Mouse (Mus musculus) lung, adult 2 months (tissue): Measurements from ENCODE around the gene Mid1. TPM values are rescaled to one million over a fixed set of nuclear protein-coding genes. Genes with fewer than 3 reads are reported as not detected.
"Not testable (repeated sequence)": the region's sequence is repeated elsewhere in the genome, so short reads cannot be mapped to it uniquely, and the experiment has no call there.

Experiments used
- DNase-seq: peaks from one replicate; pipeline ENCODE4 v3.0.0; 2022
- H3K4me1 ChIP-seq: fragments of 200-500 bp; 2 replicates; pipeline ENCODE4 v1.6.1; 2011; ENCODE audit warnings: low read length; ENCODE audit not compliant: control insufficient read depth, insufficient read depth
- H3K4me3 ChIP-seq: fragments of 200-500 bp; replicated peaks from 2 replicates; pipeline ENCODE3; 2011; ENCODE audit warnings: low read depth, mild to moderate bottlenecking, control low read depth, low read length; ENCODE audit errors: extremely low read depth
- CTCF ChIP-seq: fragments of 200-500 bp; IDR thresholded peaks from 2 replicates; pipeline ENCODE4 v1.5.1; 2011; ENCODE audit warnings: mild to moderate bottlenecking, low read length, control low read depth; ENCODE audit not compliant: insufficient read depth
- POLR2A ChIP-seq: fragments of 200-500 bp; IDR thresholded peaks from 2 replicates; pipeline ENCODE4 v1.6.1; 2011; ENCODE audit warnings: low read depth, mild to moderate bottlenecking, control low read depth, low read length, borderline replicate concordance; ENCODE audit errors: extremely low read depth
- WGBS: fragments of 180-500 bp; shearing (Covaris S2); methylation state at CpG from one replicate; pipeline ENCODE4 v1.1.7; 2018; 5-methylcytosine and 5-hydroxymethylcytosine counted together
- polyA plus RNA-seq: library from polyadenylated mRNA; depleted of rRNA; stranded (reverse); fragments of >200 nt; gene quantifications from 2 replicates; pipeline ENCODE4 v1.2.3, GENCODE M21; 2012

The Mid1 gene
- polyA plus RNA-seq, 1 experiment, result 9.6 TPM

DNA sequence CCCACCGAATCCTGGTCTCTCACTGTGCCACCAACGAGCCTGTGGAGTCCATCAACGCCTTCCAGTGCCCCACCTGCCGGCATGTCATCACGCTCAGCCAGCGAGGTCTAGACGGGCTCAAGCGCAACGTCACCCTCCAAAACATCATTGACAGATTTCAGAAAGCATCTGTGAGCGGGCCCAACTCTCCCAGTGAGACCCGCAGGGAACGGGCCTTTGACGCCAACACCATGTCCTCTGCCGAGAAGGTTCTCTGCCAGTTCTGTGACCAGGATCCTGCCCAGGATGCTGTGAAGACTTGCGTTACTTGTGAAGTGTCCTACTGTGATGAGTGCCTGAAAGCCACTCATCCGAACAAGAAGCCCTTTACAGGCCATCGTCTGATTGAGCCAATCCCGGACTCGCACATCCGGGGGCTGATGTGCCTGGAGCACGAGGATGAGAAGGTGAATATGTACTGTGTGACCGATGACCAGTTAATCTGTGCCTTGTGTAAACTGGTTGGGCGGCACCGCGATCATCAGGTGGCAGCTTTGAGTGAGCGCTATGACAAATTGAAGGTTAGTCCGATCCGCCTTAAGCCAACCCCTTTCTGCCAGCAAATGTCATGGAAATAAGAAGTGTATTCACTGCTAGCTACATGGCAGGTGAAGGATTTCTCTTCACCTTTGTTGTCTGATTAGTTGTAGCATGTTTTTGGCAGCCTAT is 242.3 kb downstream of the Mid1 start:
- Histone ChIP-seq H3K4me1 (no peaks in the 10 kb centered on the region), H3K4me3 (no peak overlapping the region)
- TF ChIP-seq CTCF, result no peak
- no peak for TF ChIP-seq POLR2A
- 84% methylated on average over 28 of the region's 28 CpGs for WGBS
- DNase-seq, result no peak

DNA sequence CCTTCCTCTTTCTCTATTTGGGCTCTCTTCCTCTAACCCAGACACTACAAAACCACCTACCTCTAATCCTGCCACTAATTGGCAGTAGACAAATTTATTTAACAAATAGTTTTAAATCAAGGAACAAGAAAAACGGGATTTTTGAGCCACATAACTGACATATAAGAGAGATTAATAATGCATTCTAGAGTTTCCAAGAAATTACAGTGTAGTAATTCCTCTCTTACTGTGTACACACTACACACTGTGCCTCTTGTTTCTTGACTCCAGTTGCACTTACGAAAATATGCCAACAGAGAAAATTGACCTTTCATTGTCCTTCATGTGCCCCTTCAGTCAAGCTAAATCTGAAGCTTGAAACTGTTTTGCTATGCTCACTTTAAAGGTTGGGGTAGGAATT is 245.9 kb downstream of the Mid1 start:
- H3K4me3 ChIP-seq, result no peak overlapping the region
- 45% methylated on average over 2 of the region's 2 CpGs for WGBS
- DNase-seq, result no peak
- TF ChIP-seq CTCF, result no peak
- no peak for TF ChIP-seq POLR2A
- H3K4me1 ChIP-seq, result no peaks in the 10 kb centered on the region

- peaks cover 5% of the 10 kb centered on the region for H3K4me1 ChIP-seq
- no peak overlapping the region for H3K4me3 ChIP-seq
- no peak for DNase-seq
- WGBS, result 54% methylated on average over 3 of the region's 3 CpGs
- no peak for TF ChIP-seq POLR2A
- no peak for TF ChIP-seq CTCF
Observed at GRCm38 (mm10) chrX:169933228-169933627, 248.2 kb downstream of the Mid1 start.

- 46% methylated on average over 5 of the region's 5 CpGs for WGBS
- TF ChIP-seq POLR2A, result no peak
- no peak for TF ChIP-seq CTCF
- Histone ChIP-seq H3K4me1 (peaks cover 5% of the 10 kb centered on the region), H3K4me3 (no peak overlapping the region)
- no peak for DNase-seq
Observed at GRCm38 (mm10) chrX:169937119-169937719, 252.2 kb downstream of the Mid1 start.

DNA sequence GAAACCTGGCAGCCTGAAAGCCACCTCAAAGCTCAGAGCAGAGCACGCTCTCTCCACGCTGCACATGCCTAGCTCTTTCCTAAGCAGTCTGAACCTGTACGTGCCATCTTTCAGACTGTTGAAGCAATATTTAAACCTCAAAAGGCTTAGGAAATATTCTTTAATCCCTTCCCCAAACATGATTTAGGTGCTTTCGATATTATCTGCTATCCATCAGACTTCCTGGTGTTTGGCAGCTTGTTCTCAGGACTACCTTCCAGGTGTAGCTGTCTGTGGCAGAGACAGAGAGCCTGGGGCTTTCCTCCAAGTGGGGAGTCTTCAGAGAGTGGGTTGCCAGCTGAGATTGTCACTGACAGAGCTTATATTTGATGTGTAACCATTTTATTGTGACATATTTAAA is 255.5 kb downstream of the Mid1 start:
- peaks cover 5% of the 10 kb centered on the region for H3K4me1 ChIP-seq
- no peak for DNase-seq

DNA sequence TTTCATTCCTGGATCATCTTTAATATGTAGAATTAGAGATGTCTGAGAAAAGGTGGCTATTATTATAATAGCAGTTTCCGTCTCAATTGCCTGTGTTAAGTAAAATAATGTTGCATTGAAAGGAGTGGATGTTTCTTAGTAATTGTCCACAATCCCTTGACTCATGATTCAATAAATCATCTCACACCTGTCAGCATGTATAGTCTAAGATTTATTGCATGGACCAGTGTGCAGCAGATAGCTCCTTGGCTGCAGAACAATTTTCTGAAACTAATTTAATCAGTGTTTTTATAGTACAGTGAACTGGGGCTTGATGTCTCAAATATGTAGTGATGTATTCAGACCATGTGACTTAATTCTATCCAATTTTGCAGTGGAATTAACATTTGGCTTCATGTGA is 265.6 kb downstream of the Mid1 start:
- H3K4me3 ChIP-seq, result no peak overlapping the region
- TF ChIP-seq POLR2A (no peak), CTCF (no peak)
- 89% methylated on average over 1 of the region's 1 CpGs for WGBS
- H3K4me1 ChIP-seq, result no peaks in the 10 kb centered on the region
- no peak for DNase-seq

More for the DNA sequence above, 255.5 kb downstream of the Mid1 start:
- TF ChIP-seq POLR2A (no peak), CTCF (no peak)
- H3K4me3 ChIP-seq, result no peak overlapping the region
- 81% methylated on average over 4 of the region's 4 CpGs for WGBS

GRCm38 (mm10) chrX:169969337-169969736 is 284.3 kb downstream of the Mid1 start:
- TF ChIP-seq POLR2A, result no peak
- no peak for TF ChIP-seq CTCF
- WGBS, result 84% methylated on average over 1 of the region's 1 CpGs

GRCm38 (mm10) chrX:169969765-169970164 is 284.8 kb downstream of the Mid1 start:
- WGBS, result 86% methylated on average over 3 of the region's 3 CpGs
- H3K4me1 ChIP-seq, H3K4me3 ChIP-seq, DNase-seq: not testable (repeated sequence)

More at GRCm38 (mm10) chrX:169969337-169969736, 284.3 kb downstream of the Mid1 start:
- no peaks in the 10 kb centered on the region for H3K4me1 ChIP-seq
- no peak overlapping the region for H3K4me3 ChIP-seq
- no peak for DNase-seq

DNA sequence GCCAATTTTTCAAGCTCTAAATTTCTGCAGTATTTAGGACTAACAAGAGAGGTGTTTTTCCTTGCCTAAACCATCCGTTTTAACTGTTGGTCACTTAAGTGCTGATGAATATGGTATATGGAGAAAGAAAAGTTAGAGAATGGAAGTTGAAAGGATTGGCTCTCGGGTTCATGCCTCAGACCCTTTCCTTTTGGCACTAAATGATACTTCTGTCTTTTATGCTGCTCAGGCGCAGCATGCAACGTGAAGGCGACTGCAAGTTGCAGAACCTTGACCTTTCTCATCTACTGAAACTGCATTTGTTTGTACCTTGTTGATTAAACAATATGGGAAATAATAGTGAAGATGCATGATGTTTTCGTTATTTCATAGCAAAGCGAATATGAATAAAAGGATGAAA is 285.5 kb downstream of the Mid1 start:
- not testable (repeated sequence) for DNase-seq, H3K4me1 ChIP-seq, H3K4me3 ChIP-seq
- WGBS, result 88% methylated on average over 7 of the region's 7 CpGs

DNA sequence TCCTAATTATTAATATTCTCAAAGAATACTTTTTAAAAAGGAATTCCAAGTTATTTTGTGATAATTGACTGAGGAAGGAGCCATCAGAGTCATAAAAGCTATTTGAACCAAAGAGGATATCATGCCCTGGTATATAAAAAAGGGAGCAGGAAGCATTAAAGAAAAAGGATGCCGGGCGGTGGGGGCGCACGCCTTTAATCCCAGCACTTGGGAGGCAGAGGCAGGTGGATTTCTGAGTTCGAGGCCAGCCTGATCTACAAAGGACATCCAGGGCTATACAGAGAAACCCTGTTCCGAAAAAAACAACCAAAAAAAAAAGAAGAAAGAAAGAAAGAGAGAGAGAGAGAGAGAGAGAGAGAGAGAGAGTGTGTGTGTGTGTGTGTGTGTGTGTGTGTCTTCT is 286.6 kb downstream of the Mid1 start:
- not testable (repeated sequence) for DNase-seq, H3K4me3 ChIP-seq, H3K4me1 ChIP-seq
- 86% methylated on average over 6 of the region's 6 CpGs for WGBS

DNA sequence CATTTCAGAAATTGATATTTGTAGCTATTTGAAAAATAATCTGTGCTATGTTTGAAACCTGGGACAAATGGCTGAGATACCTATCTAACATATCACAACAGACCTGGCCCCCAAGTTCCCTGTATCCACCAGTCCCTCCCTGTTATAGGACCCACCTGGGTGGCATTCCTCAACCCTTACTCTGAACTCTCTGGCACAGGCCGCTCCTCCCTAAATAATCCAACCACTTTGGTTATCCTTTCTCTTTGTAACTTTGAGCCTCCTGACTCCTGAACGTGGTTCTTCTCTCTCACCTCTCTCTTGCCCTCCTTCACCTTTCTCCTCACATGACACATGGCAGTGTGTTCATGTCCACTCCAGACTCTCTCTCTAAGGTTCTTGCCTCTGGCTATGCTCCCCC is 287.1 kb downstream of the Mid1 start:
- 64% methylated on average over 2 of the region's 2 CpGs for WGBS
- not testable (repeated sequence) for DNase-seq

GRCm38 (mm10) chrX:169972791-169973494 is 287.9 kb downstream of the Mid1 start:
- DNase-seq, H3K4me3 ChIP-seq, H3K4me1 ChIP-seq: not testable (repeated sequence)
- WGBS, result 63% methylated on average over 6 of the region's 6 CpGs

More for the DNA sequence above, 287.1 kb downstream of the Mid1 start:
- not testable (repeated sequence) for H3K4me3 ChIP-seq, H3K4me1 ChIP-seq

DNA sequence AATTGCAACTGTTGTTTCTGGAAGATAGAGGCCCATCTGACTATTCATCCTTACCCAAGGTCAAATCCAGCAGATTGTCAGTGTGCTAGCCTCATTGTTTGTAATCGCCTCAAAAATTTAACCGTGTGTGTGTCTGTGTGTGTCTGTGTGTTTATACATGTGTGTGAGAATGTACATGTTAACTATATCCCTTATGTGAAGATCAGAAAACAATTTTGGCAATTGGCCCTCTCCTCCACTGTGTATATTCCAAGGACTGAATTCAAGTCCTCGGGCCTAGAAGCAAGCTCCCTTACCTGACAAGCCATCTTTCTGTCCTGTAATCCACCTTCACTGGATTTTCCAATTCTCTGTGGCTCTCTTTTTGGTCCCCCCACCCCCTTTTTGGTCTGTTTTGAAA is 288.8 kb downstream of the Mid1 start:
- 59% methylated on average over 3 of the region's 3 CpGs for WGBS
- DNase-seq, H3K4me1 ChIP-seq, H3K4me3 ChIP-seq: not testable (repeated sequence)

GRCm38 (mm10) chrX:169974456-169974855 is 289.5 kb downstream of the Mid1 start:
- DNase-seq, H3K4me3 ChIP-seq, H3K4me1 ChIP-seq: not testable (repeated sequence)
- WGBS, result 46% methylated on average over 4 of the region's 4 CpGs
